Mouse (Mus musculus) embryonic facial prominence, embryonic 14.5 days (tissue): ENCODE results near the gene Zfp958. TPM values are rescaled to one million over a fixed set of nuclear protein-coding genes. Genes with fewer than 3 reads are reported as not detected.
"Not testable (repeated sequence)": the region's sequence is repeated elsewhere in the genome, so short reads cannot be mapped to it uniquely, and the experiment has no call there.

Source experiments
- ATAC-seq: fragments of 200-750 bp; cut with Nextera tagmentation; 2 replicates; pipeline ENCODE4 v1.8.0; 2017; ENCODE audit warnings: low read depth, moderate number of reproducible peaks, moderate TSS enrichment
- DNase-seq: peaks from one replicate; pipeline ENCODE4 v3.0.0-alpha.2; 2015; ENCODE audit warnings: low spot score
- H3K27ac ChIP-seq: fragments of 300-500 bp; sonication (generic); replicated peaks from 2 replicates; pipeline ENCODE4 v1.5.1; 2014; ENCODE audit warnings: low read depth, mild to moderate bottlenecking, low read length, moderate library complexity
- H3K27me3 ChIP-seq: fragments of 300-500 bp; sonication (generic); replicated peaks from 2 replicates; pipeline ENCODE4 v1.6.1; 2014; ENCODE audit warnings: low read length; ENCODE audit not compliant: control insufficient read depth, insufficient read depth
- H3K36me3 ChIP-seq: fragments of 300-500 bp; sonication (generic); 2 replicates; pipeline ENCODE4 v1.6.1; 2014; ENCODE audit warnings: low read length, mixed read lengths; ENCODE audit not compliant: control insufficient read depth, insufficient read depth
- H3K4me1 ChIP-seq: fragments of 300-500 bp; sonication (generic); 2 replicates; pipeline ENCODE4 v1.6.1; 2014; ENCODE audit warnings: antibody characterized with exemption, low read length; ENCODE audit not compliant: control insufficient read depth, insufficient read depth
- H3K4me2 ChIP-seq: fragments of 300-500 bp; sonication (generic); 2 replicates; pipeline ENCODE4 v1.6.1; 2014; ENCODE audit warnings: low read depth, mild to moderate bottlenecking, low read length, moderate library complexity, mixed read lengths
- H3K4me3 ChIP-seq: fragments of 300-500 bp; sonication (generic); 2 replicates; pipeline ENCODE4 v1.5.1; 2014; ENCODE audit warnings: low read depth, mild to moderate bottlenecking, low read length
- H3K9ac ChIP-seq: fragments of 300-500 bp; sonication (generic); 2 replicates; pipeline ENCODE4 v1.6.1; 2014; ENCODE audit warnings: low read depth, mild to moderate bottlenecking, low read length, moderate library complexity, mixed read lengths
- H3K9me3 ChIP-seq: fragments of 300-500 bp; sonication (generic); 2 replicates; pipeline ENCODE4 v1.6.1; 2016; ENCODE audit warnings: low read length; ENCODE audit not compliant: control insufficient read depth
- WGBS: fragments of 180-500 bp; shearing (Covaris S2); extraction: QIAGEN DNeasy Blood & Tissue Kit; methylation state at CpG from one replicate; pipeline ENCODE4 v1.1.7; 2014; 5-methylcytosine and 5-hydroxymethylcytosine counted together
- polyA plus RNA-seq: library from polyadenylated mRNA; unstranded; fragments of >200 nt; fragmentation: Nextera tagmentation; extraction: Ambion mirVana; gene quantifications from 2 replicates; pipeline ENCODE4 v1.2.1, GENCODE M21; 2014

The Zfp958 gene
- polyA plus RNA-seq: 14.9 and 16.5 TPM in 2 replicates

- Histone ChIP-seq H3K4me1 (0 out of 2 replicates have a peak, but pooled peaks cover 7% of the 10 kb centered on the region), H3K4me3 (peak within 1 kb of the TSS; percentile 85), H3K9me3 (no peaks in the 10 kb centered on the region), H3K27me3 (no peaks in the 10 kb centered on the region), H3K9ac (peak within 1 kb of the TSS; percentile 90), H3K36me3 (peaks cover 17% of the 10 kb centered on the region; the same call in 1 of the 2 replicates), H3K27ac (peak within 1 kb of the TSS; percentile 92), H3K4me2 (peak within 1 kb of the TSS; percentile 92)
- DNase-seq (peak; percentile 98), ATAC-seq (peak; percentile 100)
- WGBS: under 1% methylated on average over 24 of the region's 25 CpGs
These were observed at the start of gene Zfp958 for GRCm38 (mm10) chr8:4612932-4613853. TSS of gene Zfp958 (plus strand) at chr8:4613167.

GRCm38 (mm10) chr8:4581986-4582385 lies 31.0 kb upstream of the Zfp958 start:
- no peaks in the 10 kb centered on the region for H3K36me3 ChIP-seq
- no peaks in the 10 kb centered on the region for H3K9me3 ChIP-seq
- H3K4me3 ChIP-seq: no peak overlapping the region
- no peaks in the 10 kb centered on the region for H3K4me1 ChIP-seq
- no peak overlapping the region for H3K4me2 ChIP-seq
- 79% methylated on average over 3 of the region's 3 CpGs for whole genome bisulfite sequencing
- H3K9ac ChIP-seq: no peak overlapping the region
- DNase-seq (no peak), ATAC-seq (no peak)
- H3K27ac ChIP-seq: no peak overlapping the region
- no peaks in the 10 kb centered on the region for H3K27me3 ChIP-seq

DNA sequence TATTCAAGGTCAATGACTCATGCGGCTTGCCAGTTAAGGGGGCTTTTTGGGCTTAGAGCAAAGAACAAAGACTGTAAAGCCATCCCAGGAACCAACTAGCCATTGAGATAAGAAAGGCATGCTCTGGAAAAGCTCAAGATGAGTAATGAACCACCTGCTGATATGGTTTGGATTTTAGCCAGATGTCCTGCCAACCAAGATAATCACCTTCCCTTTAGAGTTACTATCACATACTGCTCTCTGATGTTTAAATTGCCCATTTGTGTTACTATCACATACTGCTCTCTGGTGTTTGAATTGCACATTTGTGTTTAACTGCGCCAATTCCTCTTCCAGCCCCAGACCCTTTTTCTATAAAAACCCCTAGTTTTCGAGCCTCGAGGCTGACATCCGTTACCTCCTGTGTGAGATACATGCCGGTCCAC lies 30.2 kb upstream of the Zfp958 start:
- Histone ChIP-seq H3K27me3 (no peaks in the 10 kb centered on the region), H3K4me1 (no peaks in the 10 kb centered on the region), H3K4me2 (no peak overlapping the region), H3K9ac (no peak overlapping the region), H3K4me3 (no peak overlapping the region), H3K9me3 (no peaks in the 10 kb centered on the region), H3K36me3 (no peaks in the 10 kb centered on the region), H3K27ac (no peak overlapping the region)
- ATAC-seq (no peak), DNase-seq (no peak)
- 89% methylated on average over 6 of the region's 6 CpGs for WGBS

DNA sequence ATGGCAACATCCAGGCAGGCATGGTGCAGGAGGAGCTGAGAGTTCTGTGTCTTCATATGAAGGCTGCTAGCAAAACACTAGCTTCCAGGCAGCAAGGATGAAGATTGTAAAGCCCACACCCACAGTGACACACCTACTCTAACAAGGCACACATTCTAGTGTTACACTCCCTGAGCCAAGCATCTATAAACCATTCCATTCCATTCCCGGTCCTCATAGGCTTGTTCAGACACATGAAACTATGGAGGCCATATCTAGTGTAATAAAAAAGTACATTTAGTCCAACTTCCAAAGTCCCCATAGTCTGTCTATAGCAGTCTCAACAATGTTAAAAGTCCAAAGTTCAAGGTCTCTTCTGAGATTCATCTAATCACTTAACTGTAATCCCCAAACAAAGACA lies 28.3 kb upstream of the Zfp958 start:
- Histone ChIP-seq H3K4me1 (no peaks in the 10 kb centered on the region), H3K4me3 (no peak overlapping the region), H3K27ac (no peak overlapping the region), H3K9me3 (no peaks in the 10 kb centered on the region), H3K27me3 (no peaks in the 10 kb centered on the region), H3K36me3 (no peaks in the 10 kb centered on the region), H3K4me2 (no peak overlapping the region), H3K9ac (no peak overlapping the region)
- 88% methylated on average over 1 of the region's 1 CpGs for WGBS
- DNase-seq (no peak), ATAC-seq (no peak)

DNA sequence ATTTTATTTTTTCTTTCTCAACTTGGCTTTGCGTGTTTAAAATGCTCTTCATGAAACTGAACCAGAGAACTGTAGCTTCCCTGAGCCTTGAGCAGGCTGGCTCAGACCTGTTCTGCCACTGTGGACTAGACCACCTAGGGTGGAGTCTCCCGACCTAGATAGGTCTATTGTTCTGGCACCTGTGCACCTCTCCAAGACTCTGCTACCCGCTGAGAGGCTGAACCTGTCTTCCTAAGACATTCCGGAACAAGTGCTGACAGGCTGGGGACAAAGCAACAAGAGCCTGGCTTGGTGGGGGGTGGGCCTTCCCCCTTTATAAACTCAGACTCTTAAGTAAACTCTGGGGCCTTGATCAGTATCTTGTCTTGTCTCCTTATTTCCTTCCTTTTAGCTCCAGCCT lies 26.6 kb upstream of the Zfp958 start:
- ATAC-seq (peak; percentile 96), DNase-seq (peak; percentile 88)
- no peaks in the 10 kb centered on the region for H3K4me1 ChIP-seq
- H3K27ac ChIP-seq: no peak overlapping the region
- no peak overlapping the region for H3K4me2 ChIP-seq
- no peaks in the 10 kb centered on the region for H3K9me3 ChIP-seq
- no peaks in the 10 kb centered on the region for H3K27me3 ChIP-seq
- WGBS: 29% methylated on average over 4 of the region's 4 CpGs
- no peak overlapping the region for H3K9ac ChIP-seq
- no peaks in the 10 kb centered on the region for H3K36me3 ChIP-seq
- H3K4me3 ChIP-seq: no peak overlapping the region

- Histone ChIP-seq H3K4me2 (no peak overlapping the region), H3K4me3 (no peak overlapping the region), H3K27ac (no peak overlapping the region), H3K9ac (peak overlapping the region; percentile 48; the same call in 1 of the 2 replicates), H3K4me1 (no peaks in the 10 kb centered on the region), H3K36me3 (no peaks in the 10 kb centered on the region), H3K27me3 (no peaks in the 10 kb centered on the region), H3K9me3 (no peaks in the 10 kb centered on the region)
- DNase-seq: peak; percentile 93
- no peak for ATAC-seq
- WGBS: 34% methylated on average over 9 of the region's 9 CpGs
These were observed 24.6 kb upstream of the Zfp958 start for GRCm38 (mm10) chr8:4588165-4589000.

DNA sequence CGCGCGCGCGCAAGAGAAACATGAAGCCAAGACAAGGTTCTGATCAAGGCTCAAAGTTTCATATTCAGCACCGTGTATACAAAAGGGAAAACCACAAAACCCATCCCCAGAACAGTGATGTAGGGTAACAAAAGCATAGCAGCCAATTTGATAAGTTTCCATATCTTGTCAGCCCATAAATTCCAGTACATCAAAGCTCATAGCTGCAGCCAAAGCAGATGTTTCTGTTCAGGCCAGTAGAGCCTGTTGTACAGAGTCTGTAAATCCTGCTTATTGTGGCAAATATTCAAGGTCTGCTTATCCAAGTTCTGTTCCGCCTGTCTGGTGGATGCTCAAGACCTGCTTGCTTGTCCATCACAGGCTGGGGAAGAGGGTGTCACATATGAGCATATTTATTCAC lies 4.1 kb upstream of the Zfp958 start:
- Histone ChIP-seq H3K4me3 (no peak overlapping the region), H3K4me2 (no peak overlapping the region), H3K4me1 (0 out of 2 replicates have a peak, but pooled peaks cover 4% of the 10 kb centered on the region), H3K9me3 (no peaks in the 10 kb centered on the region), H3K36me3 (no peaks in the 10 kb centered on the region), H3K27me3 (no peaks in the 10 kb centered on the region), H3K9ac (no peak overlapping the region), H3K27ac (no peak overlapping the region)
- WGBS: 77% methylated on average over 7 of the region's 7 CpGs
- peak; percentile 66 for DNase-seq
- ATAC-seq: no peak

DNA sequence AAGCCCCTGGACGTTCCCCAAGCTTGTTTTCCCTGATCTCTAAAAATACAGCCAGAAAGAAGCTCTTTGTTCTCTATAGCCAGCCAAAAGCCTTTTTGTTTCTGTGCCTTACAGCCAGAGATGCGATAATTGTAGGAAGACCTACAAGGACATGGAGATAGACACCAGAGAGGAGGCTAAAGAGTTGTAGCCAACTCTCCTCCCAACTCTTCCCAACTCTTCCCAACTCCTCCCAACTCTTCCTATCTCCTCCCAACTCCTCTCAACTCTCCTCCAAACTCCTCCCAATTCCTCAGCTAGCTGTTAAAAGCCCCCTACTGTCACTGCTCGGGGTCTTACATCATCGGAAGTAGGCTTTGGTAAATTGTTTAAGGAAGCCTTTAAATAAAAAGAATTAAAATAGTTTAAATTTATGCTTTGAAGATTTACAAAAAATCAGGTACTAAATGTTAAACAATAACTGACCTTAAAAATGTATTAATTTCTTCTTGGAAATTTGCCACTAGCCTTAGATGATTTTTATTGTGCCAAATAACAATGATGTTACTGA lies 1.3 kb upstream of the Zfp958 start:
- WGBS: 75% methylated on average over 4 of the region's 4 CpGs

More for the DNA sequence above, 1.3 kb upstream of the Zfp958 start:
- H3K4me2 ChIP-seq, H3K4me1 ChIP-seq, H3K27me3 ChIP-seq, ATAC-seq, H3K9ac ChIP-seq, H3K36me3 ChIP-seq, DNase-seq, H3K4me3 ChIP-seq, H3K9me3 ChIP-seq, H3K27ac ChIP-seq: not testable (repeated sequence)
